Mouse (Mus musculus) testis, adult 2 months (tissue): ENCODE results near the gene Piwil4.

ENCODE experiments used
- CTCF ChIP-seq: fragments of 200-500 bp; IDR thresholded peaks from 2 replicates; pipeline ENCODE4 v1.5.1; 2012; ENCODE audit warnings: low read depth, mild to moderate bottlenecking, inconsistent platforms, low read length, moderate library complexity; ENCODE audit not compliant: control insufficient read depth, insufficient read depth, insufficient replicate concordance
- POLR2A ChIP-seq: fragments of 200-500 bp; IDR thresholded peaks from 2 replicates; pipeline ENCODE4 v1.6.1; 2012; ENCODE audit warnings: low read depth, mild to moderate bottlenecking, inconsistent platforms, low read length, moderate library complexity; ENCODE audit not compliant: control insufficient read depth

GRCm38 (mm10) chr9:14758590-14758989 lies 18.1 kb upstream of the Piwil4 start:
- TF ChIP-seq CTCF = no peak
- TF ChIP-seq POLR2A = no peak
